Mouse (Mus musculus) midbrain, embryonic 11.5 days (tissue): Measurements from ENCODE around the gene Gbf1. TPM values are rescaled to one million over a fixed set of nuclear protein-coding genes. Genes with fewer than 3 reads are reported as not detected.
A peak's percentile ranks its signal among the peaks of the same experiment; 100 is the strongest.

ENCODE experiments used
- ATAC-seq: fragments of 200-750 bp; cut with Nextera tagmentation; 2 replicates; pipeline ENCODE4 v1.8.0; 2017; ENCODE audit warnings: moderate TSS enrichment, moderate library complexity; ENCODE audit not compliant: low FRiP score
- DNase-seq: peaks from one replicate; pipeline ENCODE4 v3.0.0; 2015; ENCODE audit warnings: low spot score; ENCODE audit errors: missing footprints
- H3K27ac ChIP-seq: fragments of 300-500 bp; sonication (generic); 2 replicates; pipeline ENCODE4 v1.5.1; 2014; ENCODE audit warnings: low read depth, low read length
- H3K27me3 ChIP-seq: fragments of 300-500 bp; sonication (generic); 2 replicates; pipeline ENCODE4 v1.6.1; 2014; ENCODE audit warnings: mild to moderate bottlenecking, low read length, moderate library complexity, mixed read lengths; ENCODE audit not compliant: control insufficient read depth, insufficient read depth
- H3K36me3 ChIP-seq: fragments of 300-500 bp; sonication (generic); 2 replicates; pipeline ENCODE4 v1.6.1; 2014; ENCODE audit warnings: mild to moderate bottlenecking, low read length, moderate library complexity, mixed read lengths; ENCODE audit not compliant: control insufficient read depth, insufficient read depth
- H3K4me1 ChIP-seq: fragments of 300-500 bp; sonication (generic); 2 replicates; pipeline ENCODE4 v1.6.1; 2014; ENCODE audit warnings: low read length; ENCODE audit not compliant: control insufficient read depth, insufficient read depth
- H3K4me2 ChIP-seq: fragments of 300-500 bp; sonication (generic); 2 replicates; pipeline ENCODE4 v1.6.1; 2014; ENCODE audit warnings: mild to moderate bottlenecking, moderate library complexity
- H3K4me3 ChIP-seq: fragments of 300-500 bp; sonication (generic); 2 replicates; pipeline ENCODE4 v1.5.1; 2014; ENCODE audit warnings: low read depth, low read length
- H3K9ac ChIP-seq: fragments of 300-500 bp; sonication (generic); 2 replicates; pipeline ENCODE4 v1.6.1; 2014; ENCODE audit warnings: low read length
- H3K9me3 ChIP-seq: fragments of 300-500 bp; sonication (generic); 2 replicates; pipeline ENCODE4 v1.6.1; 2016; ENCODE audit warnings: low read length; ENCODE audit not compliant: control insufficient read depth
- WGBS: fragments of 180-500 bp; shearing (Covaris S2); extraction: QIAGEN DNeasy Blood & Tissue Kit; methylation state at CpG from one replicate; pipeline ENCODE4 v1.1.7; 2014; 5-methylcytosine and 5-hydroxymethylcytosine counted together
- polyA plus RNA-seq: library from polyadenylated mRNA; unstranded; fragments of >200 nt; fragmentation: Nextera tagmentation; extraction: Ambion mirVana; gene quantifications from 2 replicates; pipeline ENCODE4 v1.2.1, GENCODE M21; 2014

Gbf1 gene
- polyA plus RNA-seq, 1 experiment from 2014 or later = 42.6 TPM

DNA sequence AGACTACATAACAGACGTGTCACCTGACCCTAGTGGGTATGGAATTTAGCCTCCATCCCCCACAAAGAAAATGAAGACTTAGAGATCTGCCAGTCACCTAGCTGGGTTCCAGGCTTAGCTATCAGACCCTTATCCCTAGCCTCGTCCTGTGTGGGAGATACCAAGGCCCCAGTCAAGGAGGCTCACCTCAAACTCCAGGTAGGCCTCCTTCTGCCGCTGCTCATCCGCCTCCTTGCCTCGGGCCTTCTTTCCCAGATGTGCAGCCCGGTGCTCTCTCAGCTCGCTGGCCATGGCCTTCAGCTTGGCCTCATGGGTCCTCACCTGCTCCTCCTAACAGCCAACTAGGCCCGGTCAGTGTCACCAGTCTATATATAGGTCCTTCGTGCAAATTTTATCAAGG is 160.8 kb downstream of the Gbf1 start:
- peaks cover 11% of the 10 kb centered on the region for H3K4me1 ChIP-seq
- peaks cover 55% of the 10 kb centered on the region for H3K27me3 ChIP-seq
- WGBS = 89% methylated on average over 9 of the region's 9 CpGs
- H3K4me3 ChIP-seq = no peak overlapping the region
- no peak overlapping the region for H3K27ac ChIP-seq
- DNase-seq = peak; percentile 57
- no peaks in the 10 kb centered on the region for H3K9me3 ChIP-seq
- no peak for ATAC-seq
- no peak overlapping the region for H3K9ac ChIP-seq
- H3K36me3 ChIP-seq = no peaks in the 10 kb centered on the region
- H3K4me2 ChIP-seq = no peak overlapping the region

DNA sequence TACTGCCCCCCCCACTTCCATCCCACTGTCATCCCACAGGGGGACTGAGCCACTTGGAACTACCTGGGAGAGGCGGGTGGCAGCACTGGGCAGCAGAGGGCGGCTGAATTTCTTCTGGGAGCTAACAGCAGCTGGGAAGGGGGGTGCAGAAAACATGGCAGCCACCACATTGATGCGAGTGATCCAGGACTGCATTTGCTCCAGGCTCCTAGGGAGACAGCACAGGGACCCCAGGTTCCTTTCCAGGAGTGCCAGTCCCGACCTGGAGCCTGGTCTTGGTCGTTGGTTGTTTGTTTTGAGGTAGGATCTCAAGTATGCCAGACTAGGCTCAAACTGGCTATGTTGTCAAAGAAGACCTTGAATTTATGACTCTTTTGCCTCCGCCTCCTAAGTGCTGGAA is 161.3 kb downstream of the Gbf1 start:
- Histone ChIP-seq H3K36me3 (no peaks in the 10 kb centered on the region), H3K9me3 (no peaks in the 10 kb centered on the region), H3K4me3 (no peak overlapping the region), H3K27ac (no peak overlapping the region), H3K27me3 (peaks cover 57% of the 10 kb centered on the region), H3K4me2 (no peak overlapping the region), H3K9ac (no peak overlapping the region), H3K4me1 (peaks cover 11% of the 10 kb centered on the region)
- peak; percentile 54 for DNase-seq
- WGBS = 65% methylated on average over 6 of the region's 6 CpGs
- ATAC-seq = no peak

DNA sequence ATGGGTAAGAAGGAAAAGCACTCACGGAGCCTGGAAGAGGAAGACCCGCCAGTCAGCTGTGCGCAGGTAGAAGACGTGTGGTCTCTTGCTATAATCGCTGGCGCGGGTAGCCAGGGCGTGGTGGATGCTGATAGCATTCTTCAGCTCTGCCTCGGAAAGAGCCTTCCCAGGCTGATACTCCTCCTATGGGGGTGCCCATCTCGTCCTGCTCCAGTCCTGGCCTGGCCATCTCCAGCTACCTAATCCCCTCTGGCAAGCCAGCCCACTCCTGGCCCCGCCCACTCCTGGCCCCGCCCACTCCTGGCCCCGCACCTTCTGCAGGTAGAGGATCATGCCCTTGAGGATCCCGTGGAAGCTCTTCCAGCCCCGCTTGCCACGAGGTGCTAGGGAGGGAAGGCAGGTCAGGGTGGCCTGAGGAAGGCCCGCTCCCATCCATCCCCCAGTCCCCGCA is 161.9 kb downstream of the Gbf1 start:
- peak; percentile 62 for DNase-seq
- no peaks in the 10 kb centered on the region for H3K9me3 ChIP-seq
- no peak overlapping the region for H3K9ac ChIP-seq
- no peak overlapping the region for H3K4me3 ChIP-seq
- H3K27ac ChIP-seq = no peak overlapping the region
- peaks cover 59% of the 10 kb centered on the region for H3K27me3 ChIP-seq
- peaks cover 13% of the 10 kb centered on the region for H3K4me1 ChIP-seq
- ATAC-seq = no peak
- no peak overlapping the region for H3K4me2 ChIP-seq
- WGBS = 15% methylated on average over 18 of the region's 18 CpGs
- H3K36me3 ChIP-seq = no peaks in the 10 kb centered on the region

DNA sequence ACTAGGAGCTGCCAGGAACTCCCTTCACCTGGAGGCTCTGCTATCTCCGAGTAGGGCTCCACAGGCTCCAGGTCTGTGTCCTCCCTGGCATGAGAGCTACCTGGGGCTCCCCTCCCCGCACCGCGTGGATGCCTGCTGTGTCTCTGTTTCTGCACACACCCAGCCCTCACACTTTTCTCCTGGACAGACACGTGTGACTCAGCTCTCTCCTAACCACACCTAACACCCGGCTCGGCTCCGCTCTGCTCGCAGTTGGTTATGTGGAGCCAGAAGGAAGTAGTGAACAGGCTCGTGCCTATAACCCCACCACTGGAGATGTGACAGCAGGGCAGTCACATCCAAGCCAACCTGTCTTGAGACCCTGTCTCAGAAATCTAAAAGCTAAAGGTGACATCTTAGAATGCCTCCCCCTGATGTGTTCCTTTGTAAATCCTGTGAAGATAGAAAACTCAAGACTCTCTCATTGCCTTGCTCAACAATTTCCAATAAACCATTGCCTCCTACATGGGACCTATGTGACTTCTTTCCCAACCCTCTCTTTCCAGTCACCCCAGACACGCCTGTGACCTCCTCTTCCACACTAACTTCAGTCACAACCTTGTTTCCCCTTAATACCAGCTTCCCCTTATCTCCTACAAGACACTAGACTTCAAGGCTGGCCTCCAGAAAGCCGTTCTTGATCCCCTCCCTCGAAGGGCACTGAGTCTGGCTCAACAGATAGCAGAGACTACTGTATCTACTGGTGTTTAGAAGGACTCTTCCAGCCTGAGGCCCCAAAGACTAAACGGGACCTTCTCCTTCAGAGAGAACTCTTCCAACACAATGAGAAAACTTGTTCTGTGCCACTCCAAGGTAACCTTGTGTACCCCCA is 162.8 kb downstream of the Gbf1 start:
- H3K4me3 ChIP-seq = no peak overlapping the region
- no peak overlapping the region for H3K27ac ChIP-seq
- ATAC-seq (no peak), DNase-seq (peak; percentile 85)
- 50% methylated on average over 14 of the region's 14 CpGs for WGBS
- peaks cover 68% of the 10 kb centered on the region for H3K27me3 ChIP-seq
- H3K9ac ChIP-seq = no peak overlapping the region
- H3K9me3 ChIP-seq = no peaks in the 10 kb centered on the region
- no peaks in the 10 kb centered on the region for H3K36me3 ChIP-seq
- peaks cover 14% of the 10 kb centered on the region for H3K4me1 ChIP-seq
- H3K4me2 ChIP-seq = no peak overlapping the region

DNA sequence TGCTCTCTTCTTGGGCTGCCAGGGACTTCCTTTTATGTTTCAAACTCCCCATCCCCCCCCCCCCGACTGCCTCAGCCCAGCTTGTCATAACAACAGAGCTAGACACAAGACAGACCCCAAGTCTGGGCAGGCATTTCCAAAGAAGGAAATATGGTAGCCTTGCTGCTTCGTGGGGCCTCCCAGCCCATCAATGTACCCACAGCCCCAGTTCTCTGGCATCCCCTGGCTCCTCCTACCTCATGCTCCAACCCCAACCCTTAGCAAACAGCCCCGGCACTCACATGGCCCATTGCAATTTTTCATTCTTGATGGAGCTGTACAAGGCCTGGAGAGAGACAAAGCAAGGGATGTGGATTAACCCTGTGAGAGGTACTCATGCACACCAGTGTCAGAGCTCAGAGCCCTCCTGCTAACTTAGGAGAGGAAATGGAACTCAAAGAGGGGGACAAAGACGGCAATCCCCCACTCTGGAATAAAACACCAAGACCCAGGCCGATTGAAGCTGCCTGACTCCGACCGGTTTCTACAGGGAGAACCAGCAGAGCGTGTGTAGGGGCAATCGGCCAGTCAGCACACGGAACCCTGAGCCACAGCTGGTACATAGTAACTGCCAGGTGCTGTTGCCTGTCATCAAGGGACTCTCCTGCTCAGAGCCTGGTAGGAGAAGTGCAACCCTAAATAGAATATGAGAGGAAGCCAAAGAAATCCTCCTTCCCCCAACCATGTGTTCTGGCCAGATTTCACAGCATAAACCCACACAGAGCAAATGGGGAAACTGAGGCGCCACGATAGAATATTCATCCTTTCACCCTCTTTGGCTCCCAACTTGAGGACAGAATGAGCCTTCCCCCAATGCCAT is 163.7 kb downstream of the Gbf1 start:
- Histone ChIP-seq H3K4me1 (peaks cover 18% of the 10 kb centered on the region), H3K9me3 (no peaks in the 10 kb centered on the region), H3K9ac (no peak overlapping the region), H3K4me2 (no peak overlapping the region), H3K27me3 (peaks cover 74% of the 10 kb centered on the region), H3K27ac (no peak overlapping the region), H3K36me3 (no peaks in the 10 kb centered on the region), H3K4me3 (no peak overlapping the region)
- 59% methylated on average over 12 of the region's 12 CpGs for WGBS
- ATAC-seq = no peak
- DNase-seq = peak; percentile 82

DNA sequence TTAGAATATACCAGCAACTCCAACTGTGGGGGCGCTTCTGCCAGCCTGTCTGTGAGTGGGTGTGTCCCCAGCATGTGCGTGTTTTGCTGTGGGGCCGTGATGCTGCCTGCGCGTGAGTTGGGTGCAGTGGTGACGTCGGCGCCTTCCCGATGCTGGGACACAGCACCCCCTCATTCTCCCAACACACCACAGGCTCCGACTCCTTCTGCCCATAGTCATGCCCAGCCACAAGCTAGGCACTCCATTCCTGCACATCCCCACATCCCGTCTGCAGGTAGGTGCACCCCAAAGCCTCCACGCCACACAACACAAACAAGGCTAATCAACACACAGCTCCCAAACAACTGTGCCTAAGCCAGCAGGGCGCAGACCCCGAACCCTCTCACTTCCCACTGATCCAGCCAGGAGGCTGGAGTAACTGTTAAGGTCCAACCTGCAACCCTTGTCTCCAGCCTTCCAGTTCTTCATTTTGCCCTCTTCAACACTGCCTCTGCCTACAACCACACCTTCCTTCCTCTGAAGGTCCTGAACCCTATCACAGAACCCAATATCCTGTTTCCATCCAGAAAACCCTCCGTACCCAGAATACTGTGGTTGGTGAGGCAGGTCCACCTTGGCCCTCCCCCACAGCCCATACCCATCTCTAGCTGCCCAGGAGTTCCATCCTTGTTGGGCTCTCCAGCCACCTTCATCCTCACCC is 164.7 kb downstream of the Gbf1 start:
- Histone ChIP-seq H3K9me3 (no peaks in the 10 kb centered on the region), H3K4me2 (peak overlapping the region; percentile 48), H3K4me3 (peak overlapping the region; percentile 37), H3K4me1 (peaks cover 29% of the 10 kb centered on the region), H3K27me3 (peaks cover 74% of the 10 kb centered on the region), H3K27ac (no peak overlapping the region), H3K9ac (peak overlapping the region; percentile 38), H3K36me3 (no peaks in the 10 kb centered on the region)
- 30% methylated on average over 15 of the region's 15 CpGs for WGBS
- peak; percentile 81 for DNase-seq
- no peak for ATAC-seq

DNA sequence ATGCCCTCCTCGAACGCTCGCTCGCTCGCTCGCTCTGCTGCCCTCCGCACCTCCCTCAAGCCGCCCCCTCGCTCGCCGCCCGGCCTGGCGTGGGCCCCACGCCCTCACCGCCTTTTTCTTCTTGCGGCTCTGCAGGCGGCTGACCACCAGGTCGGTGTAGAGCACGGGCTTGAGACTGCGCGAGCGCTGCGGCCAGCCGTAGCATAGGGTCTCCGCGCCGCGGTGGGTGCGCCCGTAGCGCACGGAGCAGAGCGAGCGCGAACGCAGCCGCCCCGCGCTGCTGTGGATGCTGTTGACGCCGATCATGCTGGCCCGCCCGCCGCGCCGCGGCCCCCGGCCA is 165.2 kb downstream of the Gbf1 start:
- Histone ChIP-seq H3K9ac (peak overlapping the region; percentile 38), H3K4me1 (peaks cover 34% of the 10 kb centered on the region), H3K27ac (no peak overlapping the region), H3K4me2 (peak overlapping the region; percentile 48), H3K27me3 (peaks cover 74% of the 10 kb centered on the region), H3K36me3 (no peaks in the 10 kb centered on the region), H3K9me3 (no peaks in the 10 kb centered on the region), H3K4me3 (peak overlapping the region; percentile 37)
- under 1% methylated on average over 47 of the region's 48 CpGs for WGBS
- peak; percentile 94 for DNase-seq
- no peak for ATAC-seq

DNA sequence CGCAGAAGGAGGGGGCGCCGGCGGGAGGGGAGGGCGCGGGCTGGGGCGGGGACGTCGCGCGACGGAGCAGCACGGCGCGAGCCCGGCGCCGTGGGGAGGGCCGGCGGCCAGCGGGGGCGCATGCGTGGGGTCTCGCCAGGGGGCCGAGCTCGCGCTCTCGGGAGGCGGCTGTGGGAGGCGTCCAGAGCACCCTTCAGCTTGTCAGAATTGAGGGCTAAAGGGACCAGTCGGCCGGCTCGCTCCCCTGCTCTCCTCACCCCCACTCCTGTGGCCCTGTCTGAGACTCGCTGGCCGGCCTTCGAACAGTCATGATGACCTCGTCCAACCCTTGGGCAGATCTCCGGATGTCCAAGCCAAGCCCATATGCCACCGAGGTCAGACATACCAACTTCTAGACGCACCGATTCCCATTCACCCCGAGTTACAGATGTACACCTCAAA is 165.7 kb downstream of the Gbf1 start:
- Histone ChIP-seq H3K27ac (no peak overlapping the region), H3K36me3 (no peaks in the 10 kb centered on the region), H3K4me1 (peaks cover 37% of the 10 kb centered on the region), H3K4me3 (peak overlapping the region; percentile 37), H3K4me2 (peak overlapping the region; percentile 48), H3K27me3 (peaks cover 74% of the 10 kb centered on the region), H3K9me3 (no peaks in the 10 kb centered on the region), H3K9ac (peak overlapping the region; percentile 38; the same call in 1 of the 2 replicates)
- DNase-seq = no peak
- 2% methylated on average over 28 of the region's 42 CpGs for WGBS
- ATAC-seq = no peak
